Mouse (Mus musculus) embryonic facial prominence, embryonic 14.5 days (tissue): Measurements from ENCODE around the gene Enoph1. TPM values are rescaled to one million over a fixed set of nuclear protein-coding genes. Genes with fewer than 3 reads are reported as not detected.

ENCODE experiments used
- ATAC-seq: fragments of 200-750 bp; cut with Nextera tagmentation; 2 replicates; pipeline ENCODE4 v1.8.0; 2017; ENCODE audit warnings: low read depth, moderate number of reproducible peaks, moderate TSS enrichment
- DNase-seq: peaks from one replicate; pipeline ENCODE4 v3.0.0-alpha.2; 2015; ENCODE audit warnings: low spot score
- H3K27ac ChIP-seq: fragments of 300-500 bp; sonication (generic); replicated peaks from 2 replicates; pipeline ENCODE4 v1.5.1; 2014; ENCODE audit warnings: low read depth, mild to moderate bottlenecking, low read length, moderate library complexity
- H3K27me3 ChIP-seq: fragments of 300-500 bp; sonication (generic); replicated peaks from 2 replicates; pipeline ENCODE4 v1.6.1; 2014; ENCODE audit warnings: low read length; ENCODE audit not compliant: control insufficient read depth, insufficient read depth
- H3K36me3 ChIP-seq: fragments of 300-500 bp; sonication (generic); 2 replicates; pipeline ENCODE4 v1.6.1; 2014; ENCODE audit warnings: low read length, mixed read lengths; ENCODE audit not compliant: control insufficient read depth, insufficient read depth
- H3K4me1 ChIP-seq: fragments of 300-500 bp; sonication (generic); 2 replicates; pipeline ENCODE4 v1.6.1; 2014; ENCODE audit warnings: antibody characterized with exemption, low read length; ENCODE audit not compliant: control insufficient read depth, insufficient read depth
- H3K4me2 ChIP-seq: fragments of 300-500 bp; sonication (generic); 2 replicates; pipeline ENCODE4 v1.6.1; 2014; ENCODE audit warnings: low read depth, mild to moderate bottlenecking, low read length, moderate library complexity, mixed read lengths
- H3K4me3 ChIP-seq: fragments of 300-500 bp; sonication (generic); 2 replicates; pipeline ENCODE4 v1.5.1; 2014; ENCODE audit warnings: low read depth, mild to moderate bottlenecking, low read length
- H3K9ac ChIP-seq: fragments of 300-500 bp; sonication (generic); 2 replicates; pipeline ENCODE4 v1.6.1; 2014; ENCODE audit warnings: low read depth, mild to moderate bottlenecking, low read length, moderate library complexity, mixed read lengths
- H3K9me3 ChIP-seq: fragments of 300-500 bp; sonication (generic); 2 replicates; pipeline ENCODE4 v1.6.1; 2016; ENCODE audit warnings: low read length; ENCODE audit not compliant: control insufficient read depth
- WGBS: fragments of 180-500 bp; shearing (Covaris S2); extraction: QIAGEN DNeasy Blood & Tissue Kit; methylation state at CpG from one replicate; pipeline ENCODE4 v1.1.7; 2014; 5-methylcytosine and 5-hydroxymethylcytosine counted together
- polyA plus RNA-seq: library from polyadenylated mRNA; unstranded; fragments of >200 nt; fragmentation: Nextera tagmentation; extraction: Ambion mirVana; gene quantifications from 2 replicates; pipeline ENCODE4 v1.2.1, GENCODE M21; 2014

The Enoph1 gene
- polyA plus RNA-seq, 1 experiment from 2014 or later = 37.2 TPM

GRCm38 (mm10) chr5:100044030-100044429, 4.2 kb downstream of the Enoph1 start:
- WGBS = 75% methylated on average over 4 of the region's 4 CpGs
- no peak overlapping the region for H3K27ac ChIP-seq
- no peak overlapping the region for H3K4me3 ChIP-seq
- peaks cover 12% of the 10 kb centered on the region; the same call in 1 of the 2 replicates for H3K4me1 ChIP-seq
- DNase-seq = no peak
- no peaks in the 10 kb centered on the region; the same call in 1 of the 2 replicates for H3K36me3 ChIP-seq
- no peak overlapping the region for H3K4me2 ChIP-seq
- H3K9ac ChIP-seq = no peak overlapping the region
- H3K9me3 ChIP-seq = no peaks in the 10 kb centered on the region
- H3K27me3 ChIP-seq = no peaks in the 10 kb centered on the region
- ATAC-seq = no peak

GRCm38 (mm10) chr5:100044621-100045020, 4.8 kb downstream of the Enoph1 start:
- H3K27ac ChIP-seq = no peak overlapping the region
- H3K9me3 ChIP-seq = no peaks in the 10 kb centered on the region
- peaks cover 12% of the 10 kb centered on the region; the same call in 1 of the 2 replicates for H3K4me1 ChIP-seq
- DNase-seq (no peak), ATAC-seq (no peak)
- H3K27me3 ChIP-seq = no peaks in the 10 kb centered on the region
- H3K4me2 ChIP-seq = no peak overlapping the region
- 68% methylated on average over 5 of the region's 5 CpGs for WGBS
- H3K4me3 ChIP-seq = no peak overlapping the region
- H3K9ac ChIP-seq = no peak overlapping the region
- no peaks in the 10 kb centered on the region; the same call in 1 of the 2 replicates for H3K36me3 ChIP-seq

DNA sequence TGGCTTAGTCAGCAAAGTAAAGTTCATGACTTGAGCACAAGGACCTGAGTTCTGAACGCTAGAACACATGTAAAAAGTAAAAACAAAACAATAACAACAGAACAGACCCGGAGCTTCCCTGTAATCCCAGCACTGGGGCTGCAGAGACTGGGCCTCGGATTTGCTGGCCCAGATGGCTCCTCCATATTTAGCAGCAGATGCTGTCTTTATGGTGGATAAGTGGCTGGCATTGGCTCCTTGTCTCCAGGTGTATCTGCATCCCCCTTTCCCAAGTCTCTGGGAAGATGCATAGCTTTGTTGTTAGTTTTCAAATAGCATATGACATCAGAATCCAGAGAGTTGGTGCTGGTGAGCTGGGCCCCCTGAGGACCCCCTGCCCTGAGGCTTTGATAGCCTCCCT, 6.3 kb downstream of the Enoph1 start:
- ATAC-seq (no peak), DNase-seq (no peak)
- H3K9ac ChIP-seq = no peak overlapping the region
- H3K27me3 ChIP-seq = no peaks in the 10 kb centered on the region
- H3K4me1 ChIP-seq = peaks cover 7% of the 10 kb centered on the region; the same call in 1 of the 2 replicates
- H3K4me3 ChIP-seq = no peak overlapping the region
- 70% methylated on average over 3 of the region's 3 CpGs for WGBS
- no peak overlapping the region for H3K27ac ChIP-seq
- H3K36me3 ChIP-seq = no peaks in the 10 kb centered on the region; the same call in 1 of the 2 replicates
- no peak overlapping the region for H3K4me2 ChIP-seq
- H3K9me3 ChIP-seq = no peaks in the 10 kb centered on the region

GRCm38 (mm10) chr5:100047143-100047640, 7.4 kb downstream of the Enoph1 start:
- H3K4me2 ChIP-seq = no peak overlapping the region
- H3K36me3 ChIP-seq = peaks cover 3% of the 10 kb centered on the region

DNA sequence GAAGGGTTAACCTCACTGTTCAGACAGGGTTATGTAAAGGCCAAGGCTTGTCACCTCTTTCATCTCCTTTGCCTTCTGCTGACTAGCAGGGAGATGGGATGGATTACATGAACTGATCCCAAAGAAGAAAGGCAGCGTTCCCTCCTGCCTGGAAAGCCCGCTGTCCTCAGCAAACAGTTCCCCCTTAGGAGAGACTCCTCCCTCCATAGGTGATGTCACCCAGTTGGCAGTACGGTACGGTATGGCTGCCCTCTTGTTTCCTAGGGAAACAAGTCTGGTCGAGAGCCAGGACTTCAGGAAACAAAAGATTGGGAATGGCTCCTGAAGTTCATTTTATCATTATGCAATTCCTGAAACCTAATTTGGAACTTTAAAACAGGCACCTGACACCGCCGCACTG, 8.1 kb downstream of the Enoph1 start:
- Histone ChIP-seq H3K27me3 (no peaks in the 10 kb centered on the region), H3K9me3 (no peaks in the 10 kb centered on the region), H3K36me3 (peaks cover 3% of the 10 kb centered on the region; the same call in 1 of the 2 replicates), H3K27ac (no peak overlapping the region), H3K4me1 (0 out of 2 replicates have a peak, but pooled peaks cover 3% of the 10 kb centered on the region), H3K9ac (no peak overlapping the region), H3K4me3 (no peak overlapping the region), H3K4me2 (no peak overlapping the region)
- ATAC-seq (peak; percentile 62; the same call in 1 of the 2 replicates), DNase-seq (peak; percentile 45)
- WGBS = 61% methylated on average over 7 of the region's 7 CpGs

More at GRCm38 (mm10) chr5:100047143-100047640, 7.4 kb downstream of the Enoph1 start:
- 0 out of 2 replicates have a peak, but pooled peaks have one; percentile 38 for ATAC-seq
- no peak overlapping the region for H3K9ac ChIP-seq
- H3K4me1 ChIP-seq = 0 out of 2 replicates have a peak, but pooled peaks cover 3% of the 10 kb centered on the region
- H3K4me3 ChIP-seq = no peak overlapping the region
- no peaks in the 10 kb centered on the region for H3K27me3 ChIP-seq
- no peak overlapping the region for H3K27ac ChIP-seq
- 65% methylated on average over 8 of the region's 8 CpGs for WGBS
- DNase-seq = no peak
- no peaks in the 10 kb centered on the region for H3K9me3 ChIP-seq

- H3K9me3 ChIP-seq = no peaks in the 10 kb centered on the region
- no peak overlapping the region for H3K4me3 ChIP-seq
- no peaks in the 10 kb centered on the region for H3K27me3 ChIP-seq
- no peak for ATAC-seq
- no peak overlapping the region for H3K9ac ChIP-seq
- H3K36me3 ChIP-seq = peaks cover 3% of the 10 kb centered on the region; the same call in 1 of the 2 replicates
- no peak overlapping the region for H3K4me2 ChIP-seq
- 0 out of 2 replicates have a peak, but pooled peaks cover 3% of the 10 kb centered on the region for H3K4me1 ChIP-seq
- H3K27ac ChIP-seq = no peak overlapping the region
- no peak for DNase-seq
- 86% methylated on average over 3 of the region's 3 CpGs for WGBS
Observed at GRCm38 (mm10) chr5:100049904-100050303, 10.1 kb downstream of the Enoph1 start.

DNA sequence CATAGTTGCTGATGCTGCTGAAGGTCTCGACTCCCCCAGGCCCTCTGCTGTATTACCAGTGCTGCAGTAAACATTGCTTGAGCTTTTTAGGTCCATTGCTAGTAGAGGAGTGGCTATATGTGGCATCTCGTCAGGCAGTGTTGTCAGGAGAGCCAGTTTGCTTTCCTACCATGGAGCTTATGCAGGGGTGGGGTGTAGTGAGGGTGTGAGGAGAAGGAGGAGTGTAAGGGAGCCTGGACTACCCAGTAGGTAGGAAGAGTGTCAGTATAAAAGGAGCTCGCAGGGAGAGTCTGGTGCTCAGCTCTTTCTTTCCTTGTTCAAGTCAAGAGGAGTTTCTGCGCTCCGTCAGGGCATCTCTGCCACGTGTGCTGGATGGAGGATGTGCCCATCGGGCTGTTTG, 12.9 kb downstream of the Enoph1 start:
- DNase-seq (no peak), ATAC-seq (no peak)
- Histone ChIP-seq H3K4me3 (no peak overlapping the region), H3K36me3 (peaks cover 3% of the 10 kb centered on the region; the same call in 1 of the 2 replicates), H3K27me3 (no peaks in the 10 kb centered on the region), H3K4me1 (0 out of 2 replicates have a peak, but pooled peaks cover 3% of the 10 kb centered on the region), H3K9ac (no peak overlapping the region), H3K9me3 (no peaks in the 10 kb centered on the region), H3K4me2 (no peak overlapping the region), H3K27ac (no peak overlapping the region)
- 90% methylated on average over 7 of the region's 7 CpGs for WGBS

DNA sequence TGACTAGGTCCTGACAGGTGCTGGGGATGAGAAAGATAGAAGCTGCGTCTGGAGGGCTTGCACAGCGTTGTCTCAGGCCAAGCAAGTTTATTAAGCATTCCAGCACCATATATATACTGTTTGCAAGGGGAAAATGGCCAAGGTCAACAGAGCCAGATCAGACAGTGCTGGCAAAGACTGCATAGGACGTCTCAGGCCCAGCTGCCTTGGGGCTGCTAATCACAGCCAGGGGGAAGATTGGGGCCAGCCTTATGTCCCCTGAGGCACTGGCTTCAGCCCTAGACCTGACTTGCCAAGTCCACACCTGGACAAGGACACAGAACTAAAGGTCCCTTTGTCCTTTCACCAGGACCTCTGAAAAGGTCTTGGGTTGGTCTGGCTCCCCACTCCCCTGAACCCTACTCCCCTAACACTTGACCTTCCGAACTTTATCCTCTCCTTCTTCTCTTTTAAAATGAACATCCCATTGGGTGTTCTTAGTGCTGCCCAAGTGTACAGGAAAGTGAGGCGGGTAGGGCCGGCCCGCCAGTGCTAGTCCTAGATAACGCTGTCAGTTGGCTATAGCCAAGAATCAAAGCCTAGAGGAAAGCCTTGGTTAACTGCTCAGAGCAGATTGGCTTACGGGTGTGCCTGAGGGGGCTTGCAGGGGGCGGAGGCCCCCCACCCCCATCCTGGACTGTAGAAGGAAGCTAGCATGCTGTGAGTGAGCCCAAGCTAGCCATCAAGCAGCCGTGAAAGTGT, 15.2 kb downstream of the Enoph1 start:
- no peak overlapping the region for H3K4me3 ChIP-seq
- no peak for DNase-seq
- H3K9ac ChIP-seq = no peak overlapping the region
- no peaks in the 10 kb centered on the region for H3K9me3 ChIP-seq
- H3K36me3 ChIP-seq = peaks cover 15% of the 10 kb centered on the region
- no peaks in the 10 kb centered on the region for H3K27me3 ChIP-seq
- H3K27ac ChIP-seq = no peak overlapping the region
- WGBS = 77% methylated on average over 11 of the region's 11 CpGs
- no peak for ATAC-seq
- H3K4me1 ChIP-seq = no peaks in the 10 kb centered on the region
- H3K4me2 ChIP-seq = no peak overlapping the region
